Comparison of ENCODE assay signal across 7 mouse cellular contexts in the genomic region with DNA sequence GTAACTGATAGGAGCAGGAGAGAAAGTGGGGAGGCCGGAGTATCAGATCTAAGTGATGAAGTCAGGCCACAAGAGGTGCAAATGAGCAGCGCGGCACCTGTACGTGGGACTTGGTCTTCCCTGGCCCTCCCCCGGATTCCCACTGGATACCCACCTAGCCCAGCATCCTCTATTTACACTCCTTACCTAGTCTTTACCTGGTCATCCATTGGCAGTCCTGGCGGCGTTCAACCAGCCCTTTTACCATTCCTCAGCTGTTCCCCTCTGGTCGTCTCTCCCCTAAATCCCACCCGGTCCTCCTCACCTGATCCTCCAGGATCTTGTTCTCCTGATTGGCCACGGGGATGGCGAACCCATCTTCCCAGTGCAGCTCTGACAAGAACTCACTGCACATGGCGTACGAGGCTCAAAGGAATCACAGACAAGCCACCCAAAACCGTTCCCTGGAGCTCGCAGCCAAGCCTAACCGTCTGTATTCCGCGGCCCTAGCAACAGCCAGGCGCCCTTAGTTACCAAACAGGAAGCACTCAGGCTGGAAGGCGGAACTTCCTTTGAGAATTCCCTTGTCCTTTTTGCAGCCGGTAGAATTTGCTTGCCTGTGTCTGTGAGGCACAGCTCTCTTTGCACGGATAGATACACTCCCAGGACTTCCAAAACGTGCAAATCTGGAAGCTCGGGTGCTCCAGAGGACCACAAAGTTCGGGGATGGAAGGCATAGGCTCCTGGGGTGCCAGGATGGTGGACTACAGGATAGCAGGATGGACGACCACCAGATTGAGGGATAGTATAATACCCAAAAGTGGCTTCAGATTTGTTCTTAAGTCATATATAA. TPM values are rescaled to one million over a fixed set of nuclear protein-coding genes. Genes with fewer than 3 reads are reported as not detected.
A peak's percentile ranks its signal among the peaks of the same experiment; 100 is the strongest.
DNase-seq lines count a peak whose midpoint lies in the region; ATAC-seq and TF ChIP-seq lines count a peak whose summit lies in the region.

A gene (minus strand): TSS at position 510 of the 832 bp plus-strand sequence.

- H3K4me1 ChIP-seq in intestine, postnatal 0 days (replicated peaks; ENCODE audit: control insufficient read depth, insufficient read depth, low read length) = no peaks in the 10 kb centered on the region; the same call in 1 of the 2 replicates
- H3K4me1 ChIP-seq in midbrain, embryonic 10.5 days = peaks cover 15% of the 10 kb centered on the region
- H3K4me1 ChIP-seq in small intestine, adult 2 months (ENCODE audit: control insufficient read depth, insufficient read depth, insufficient read length, low read length) = 0 out of 2 replicates have a peak, but pooled peaks cover 3% of the 10 kb centered on the region

- H3K27ac ChIP-seq in intestine, postnatal 0 days (ENCODE audit: low read depth, low read length) = no peak within 1 kb of the TSS
- H3K27ac ChIP-seq in midbrain, embryonic 10.5 days (replicated peaks) = peak within 1 kb of the TSS; percentile 88
- H3K27ac ChIP-seq in small intestine, adult 2 months (ENCODE audit: insufficient read depth, low read depth, low read length) = no peak within 1 kb of the TSS

- WGBS in intestine, postnatal 0 days = 6% methylated on average over 26 of the region's 26 CpGs
- 4% methylated on average over 26 of the region's 26 CpGs for WGBS in midbrain, embryonic 10.5 days
- 5% methylated on average over 26 of the region's 26 CpGs for WGBS in small intestine, adult 2 months

- no peak for TF ChIP-seq POLR2A in small intestine, adult 2 months (IDR thresholded peaks at IDR 0.05; ENCODE audit: low read depth, low read length)

- no peaks in the 10 kb centered on the region for H3K36me3 ChIP-seq in intestine, postnatal 0 days (ENCODE audit: control insufficient read depth, insufficient read depth)
- no peaks in the 10 kb centered on the region for H3K36me3 ChIP-seq in midbrain, embryonic 10.5 days
- no peaks in the 10 kb centered on the region for H3K36me3 ChIP-seq in small intestine, adult 2 months (ENCODE audit: control insufficient read depth, insufficient read depth, low read length)

- DNase-seq in adrenal gland, postnatal 14 days = peak; percentile 83
- peak; percentile 80 for DNase-seq in embryo, embryonic 9.5 days (ENCODE audit: extremely low spot score)
- DNase-seq in left cerebral cortex, postnatal 36 days (ENCODE audit: low spot score in 2 of 2) = peak; percentile 81 to 82
- DNase-seq in midbrain, embryonic 10.5 days (ENCODE audit: low spot score) = peak; percentile 83

- H3K27me3 ChIP-seq in intestine, postnatal 0 days (replicated peaks; ENCODE audit: control insufficient read depth, insufficient read depth, low read length) = no peaks in the 10 kb centered on the region
- H3K27me3 ChIP-seq in midbrain, embryonic 10.5 days (ENCODE audit: low read depth, poor library complexity, severe bottlenecking) = no peaks in the 10 kb centered on the region
- no peaks in the 10 kb centered on the region for H3K27me3 ChIP-seq in small intestine, adult 2 months (ENCODE audit: control insufficient read depth, insufficient read depth, low read length)

- H3K4me2 ChIP-seq in intestine, postnatal 0 days (replicated peaks; ENCODE audit: low read depth) = peak within 1 kb of the TSS; percentile 84

- no peaks in the 10 kb centered on the region for H3K9me3 ChIP-seq in intestine, postnatal 0 days (ENCODE audit: control insufficient read depth)
- no peaks in the 10 kb centered on the region for H3K9me3 ChIP-seq in midbrain, embryonic 10.5 days (replicated peaks)

- intact Hi-C loops in left cerebral cortex, postnatal 36 days (cut with DNase I) = no loop called here

- peak within 1 kb of the TSS; percentile 45 for H3K4me3 ChIP-seq in intestine, postnatal 0 days (ENCODE audit: low read depth, low read length)
- peak within 1 kb of the TSS; percentile 69 for H3K4me3 ChIP-seq in midbrain, embryonic 10.5 days
- H3K4me3 ChIP-seq in small intestine, adult 2 months (ENCODE audit: low read depth, low read length) = peak within 1 kb of the TSS; percentile 48

- H3K9ac ChIP-seq in intestine, postnatal 0 days (ENCODE audit: low read depth, low read length) = peak within 1 kb of the TSS; percentile 37; the same call in 1 of the 2 replicates

- peak; percentile 99 for ATAC-seq in granulocyte monocyte progenitor cell, adult 5-6 weeks (replicated peaks; ENCODE audit: poor library complexity, severe bottlenecking)
- peak; percentile 47; the same call in 1 of the 2 replicates for ATAC-seq in intestine, postnatal 0 days

- peak; percentile 9; the same call in 1 of the 2 replicates for TF ChIP-seq CTCF in intestine, postnatal 0 days (IDR thresholded peaks at IDR 0.05; ENCODE audit: low read depth)
- no peak for TF ChIP-seq CTCF in small intestine, adult 2 months (IDR thresholded peaks at IDR 0.05; ENCODE audit: extremely low read depth, insufficient read length, insufficient replicate concordance, low read depth, low read length)

RNA-seq across cellular contexts. Expression of the gene that starts here (rescaled TPM):
- 0.85 and 1.4 TPM in 2 replicates for total RNA-seq in adrenal gland, postnatal 14 days (2021)
- total RNA-seq in granulocyte monocyte progenitor cell, adult 5-6 weeks (2014; fragmentation: Nextera tagmentation) = not detected in 2 replicates
- 0.09 TPM in 1 of 2 replicates, not detected in the other for total RNA-seq in granulocyte monocyte progenitor cell, adult 5-6 weeks (2017)
- 0.39 and 0.67 TPM in 2 replicates for polyA plus RNA-seq in intestine, postnatal 0 days (2015; fragmentation: Nextera tagmentation; extraction: Ambion mirVana)
- total RNA-seq in left cerebral cortex, postnatal 36 days (2021) = 10 to 100 TPM; 16.7 to 39.2 TPM
- 5.7 and 8.0 TPM in 2 replicates for polyA plus RNA-seq in midbrain, embryonic 10.5 days (2016; fragmentation: Nextera tagmentation; extraction: Ambion mirVana)
- not detected in 2 replicates for polyA plus RNA-seq in small intestine, adult 2 months (2012; rRNA removed)

Comparison
In these comparisons a context has a peak if more than half of its experiments do, and no peak if none do; other contexts are left out.
1. Peak in ATAC-seq in granulocyte monocyte progenitor cell, adult 5-6 weeks; RNA of the gene not detected or under 1 TPM.
2. Peak in ATAC-seq, H3K4me3 ChIP-seq, H3K9ac ChIP-seq and H3K4me2 ChIP-seq in intestine, postnatal 0 days; RNA of the gene not detected or under 1 TPM.